Mouse (Mus musculus) 3134 (cell line): ENCODE data around the gene Zfhx3.

Source experiments
- DNase-seq: peaks from one replicate; pipeline ENCODE4 v3.0.0-alpha.2; 2011; ENCODE audit warnings: low spot score; ENCODE audit not compliant: insufficient read length; ENCODE audit errors: extremely low read depth

Gene Zfhx3

GRCm38 (mm10) chr8:108424337-108424736 lies 481.9 kb downstream of the Zfhx3 start:
- no peak for DNase-seq

GRCm38 (mm10) chr8:108433321-108433720 lies 490.9 kb downstream of the Zfhx3 start:
- DNase-seq = no peak

DNA sequence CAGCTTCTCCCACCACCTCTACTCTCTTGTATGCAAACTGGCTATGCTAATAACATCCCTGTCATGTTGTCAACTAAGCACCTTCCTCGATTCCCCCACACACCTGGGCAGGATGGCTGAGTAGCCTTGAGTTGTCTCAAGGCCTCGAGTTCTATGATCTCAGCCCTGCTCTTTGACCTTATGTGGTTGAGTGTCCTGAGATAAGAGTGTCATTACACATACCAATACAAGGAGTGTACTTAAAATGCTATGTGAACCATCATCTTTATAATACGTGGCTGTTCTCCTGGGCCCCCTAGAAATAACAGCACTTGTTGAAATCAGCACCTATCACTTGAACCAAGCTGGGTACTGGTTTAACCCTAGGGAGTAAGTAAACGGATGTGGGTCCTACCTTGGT lies 492.1 kb downstream of the Zfhx3 start:
- DNase-seq = no peak

DNA sequence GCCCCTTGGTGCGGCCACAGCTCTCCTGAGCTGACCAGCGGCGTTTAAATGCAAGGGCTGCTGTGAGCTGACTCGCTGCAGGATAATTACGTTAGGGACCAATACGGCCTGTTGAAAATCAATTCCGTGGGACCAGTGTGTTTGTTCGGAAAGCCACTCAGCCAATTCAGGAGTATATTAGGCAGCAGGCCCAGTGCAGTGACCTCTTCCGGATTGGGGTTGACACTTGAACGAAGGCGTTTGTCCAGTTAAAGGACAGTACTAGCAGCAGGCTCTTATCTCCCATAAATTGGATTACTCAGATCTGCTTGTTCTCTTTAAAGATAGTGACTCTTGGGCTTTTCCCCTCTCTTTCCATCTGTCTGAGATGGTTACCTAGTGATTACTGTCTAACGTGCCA lies 493.9 kb downstream of the Zfhx3 start:
- no peak for DNase-seq

GRCm38 (mm10) chr8:108437316-108437830 lies 494.9 kb downstream of the Zfhx3 start:
- DNase-seq = no peak

GRCm38 (mm10) chr8:108440476-108440875 lies 498.0 kb downstream of the Zfhx3 start:
- DNase-seq = no peak

- no peak for DNase-seq
Measured at GRCm38 (mm10) chr8:108450847-108451246, 508.4 kb downstream of the Zfhx3 start.

GRCm38 (mm10) chr8:108454561-108455311 lies 512.3 kb downstream of the Zfhx3 start:
- no peak for DNase-seq

GRCm38 (mm10) chr8:108466653-108467052 lies 524.2 kb downstream of the Zfhx3 start:
- no peak for DNase-seq

- DNase-seq = no peak
Measured at GRCm38 (mm10) chr8:108467172-108468035, 525.0 kb downstream of the Zfhx3 start.

DNA sequence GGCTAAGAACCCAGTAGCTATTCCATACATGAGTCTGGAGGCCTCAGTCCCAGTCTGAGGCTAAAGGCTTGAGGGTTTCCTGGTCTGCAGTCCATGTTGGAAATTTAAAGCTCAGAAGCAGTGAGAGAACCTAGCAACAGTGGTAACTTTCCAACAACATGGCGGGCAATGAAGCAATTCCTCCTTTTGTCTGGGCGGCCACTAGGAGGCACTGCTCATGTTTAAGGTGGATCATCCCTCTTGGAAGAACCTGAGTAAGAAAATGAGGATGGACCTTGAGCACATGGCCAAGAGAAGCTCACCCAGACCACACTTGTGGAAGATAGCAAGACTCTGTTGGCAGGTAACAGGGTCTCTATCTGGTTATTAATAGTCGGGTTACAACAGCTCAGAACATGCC lies 527.8 kb downstream of the Zfhx3 start:
- no peak for DNase-seq

DNA sequence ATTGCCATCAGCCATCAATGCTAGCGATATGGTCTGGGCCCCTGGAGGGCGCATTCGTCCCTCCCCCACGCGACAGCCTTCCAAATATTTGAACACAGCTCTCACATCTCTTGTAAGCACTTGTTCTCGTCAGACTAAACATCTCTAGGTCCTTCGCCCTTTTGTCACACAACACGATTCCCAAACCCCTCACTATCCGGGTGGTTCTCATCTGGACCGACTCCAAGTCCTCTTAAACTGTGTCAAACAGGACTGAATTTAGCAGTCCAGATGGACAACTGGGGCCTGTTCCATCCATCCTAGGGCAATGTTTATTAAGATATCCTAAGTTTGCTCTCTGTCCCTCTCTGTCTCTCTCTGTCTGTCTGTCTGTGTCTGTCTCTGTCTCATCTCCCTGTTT lies 532.1 kb downstream of the Zfhx3 start:
- no peak for DNase-seq

- DNase-seq = no peak
Measured at GRCm38 (mm10) chr8:108478131-108478530, 535.7 kb downstream of the Zfhx3 start.

GRCm38 (mm10) chr8:108480141-108480540 lies 537.7 kb downstream of the Zfhx3 start:
- no peak for DNase-seq

GRCm38 (mm10) chr8:108481167-108481815 lies 538.8 kb downstream of the Zfhx3 start:
- no peak for DNase-seq

- DNase-seq = no peak
Measured at GRCm38 (mm10) chr8:108496101-108496500, 553.7 kb downstream of the Zfhx3 start.

- DNase-seq = no peak
Measured at GRCm38 (mm10) chr8:108506779-108507178, 564.3 kb downstream of the Zfhx3 start.

DNA sequence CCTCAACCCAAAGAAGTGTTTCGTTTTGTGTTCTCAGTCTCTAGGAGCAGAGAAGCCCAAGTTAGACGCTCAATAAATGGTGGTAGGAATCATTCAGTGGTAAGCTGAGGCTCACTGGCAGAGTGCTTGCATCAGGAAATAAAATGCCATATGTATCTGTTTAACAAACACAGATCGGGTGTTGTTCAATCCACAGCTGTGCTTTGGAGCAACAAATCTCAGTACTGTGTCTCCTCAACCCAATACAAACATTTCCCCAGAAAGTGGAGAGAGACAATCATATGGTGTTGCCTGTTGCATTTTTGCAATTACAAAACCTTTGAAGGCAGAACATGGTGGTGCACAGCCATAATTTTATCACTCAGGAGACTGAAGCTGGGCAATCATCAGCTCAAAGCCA lies 565.3 kb downstream of the Zfhx3 start:
- DNase-seq = no peak

DNA sequence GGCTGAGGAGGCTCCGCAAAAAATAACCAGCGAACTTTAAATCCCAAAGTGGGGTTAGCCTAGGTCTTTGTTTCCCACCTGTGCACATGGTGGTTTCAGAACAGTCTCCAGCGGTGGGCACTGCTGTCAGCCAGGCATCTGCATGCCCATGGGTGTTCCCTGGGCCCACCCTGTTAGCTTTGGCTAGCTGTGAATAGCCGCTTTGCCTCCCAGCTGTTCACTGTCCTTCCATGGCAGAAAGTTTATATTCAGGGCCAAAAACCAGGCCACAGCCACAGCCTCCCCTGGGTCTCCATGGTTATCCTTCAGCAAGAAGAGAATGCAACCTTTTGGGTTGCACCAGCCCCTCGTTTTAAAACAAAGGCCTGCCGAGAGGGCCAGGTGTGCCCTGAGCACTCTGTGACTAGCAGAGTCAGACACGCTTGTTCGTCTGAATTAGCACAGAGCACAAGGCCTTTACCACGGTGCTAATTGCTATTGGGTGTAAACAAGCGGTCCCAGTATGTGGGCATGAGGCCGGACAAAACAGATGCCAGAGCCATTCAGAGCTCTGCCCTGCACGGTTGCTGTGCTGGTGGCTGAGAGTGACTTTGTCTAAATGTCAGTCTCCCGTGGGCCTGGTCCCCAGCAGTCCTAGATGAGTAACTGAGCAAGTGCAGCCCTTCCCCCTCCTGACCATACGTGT lies 568.3 kb downstream of the Zfhx3 start:
- DNase-seq = no peak

DNA sequence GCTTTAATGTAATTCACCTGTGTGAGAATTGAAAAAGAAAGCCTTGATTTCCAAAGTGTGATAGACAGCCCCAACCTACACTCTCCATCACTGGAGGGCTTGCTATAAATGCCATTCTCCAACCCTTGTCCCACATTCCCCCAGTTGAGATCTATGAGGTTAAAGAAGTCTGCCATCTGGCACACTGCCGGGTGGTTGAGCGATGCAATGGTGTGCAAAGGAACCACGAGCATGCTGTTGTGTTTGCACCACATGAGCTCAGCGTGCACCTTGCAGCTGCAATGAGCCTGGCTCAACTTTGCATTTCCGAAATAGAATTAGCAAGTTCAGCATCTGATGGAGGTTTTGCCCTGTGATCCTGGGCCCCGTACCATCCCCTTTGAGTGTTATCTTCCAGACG lies 575.7 kb downstream of the Zfhx3 start:
- no peak for DNase-seq

DNA sequence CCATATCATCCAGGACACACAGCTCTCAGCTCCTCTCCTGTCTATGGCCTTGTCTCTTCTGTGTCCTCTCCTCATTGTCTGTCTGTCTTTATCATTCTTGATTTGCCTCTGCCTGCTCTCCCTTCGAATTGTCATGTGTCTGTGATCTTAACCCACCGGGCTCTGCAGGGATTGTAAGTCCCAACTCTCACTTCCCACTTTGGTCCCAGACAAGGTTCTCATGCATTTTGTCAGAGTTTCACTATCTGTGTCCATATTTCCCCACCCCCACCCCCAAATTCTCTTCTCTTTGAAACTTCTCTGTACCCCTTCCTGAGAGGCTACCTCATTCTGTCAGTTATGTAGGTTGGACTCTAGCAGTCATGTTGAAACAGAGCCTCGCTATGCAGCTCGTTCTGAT lies 579.6 kb downstream of the Zfhx3 start:
- DNase-seq = no peak
